Comparison of ENCODE assay signal across 8 mouse cellular contexts in genomic region chr2:93475040-93475439, GRCm38 (mm10). TPM values are rescaled to one million over a fixed set of nuclear protein-coding genes. Genes with fewer than 3 reads are reported as not detected.
DNase-seq lines count a peak whose midpoint lies in the region; ATAC-seq and TF ChIP-seq lines count a peak whose summit lies in the region.

No protein-coding gene starts in this region.

- H3K4me1 ChIP-seq in ES-E14 (ENCODE audit: control insufficient read depth in 2 of 2, insufficient read depth in 2 of 2, low read length in 2 of 2, poor library complexity in 1 of 2), result no peaks in the 10 kb centered on the region; a peak in 1 of 4 replicates
- peaks cover 6% of the 10 kb centered on the region for H3K4me1 ChIP-seq in forebrain, embryonic 12.5 days

- H3K9me3 ChIP-seq in ES-E14 (ENCODE audit: control insufficient read depth, insufficient read depth, low read depth, low read length), result no peaks in the 10 kb centered on the region
- H3K9me3 ChIP-seq in forebrain, embryonic 12.5 days, result no peaks in the 10 kb centered on the region

- ATAC-seq in forebrain, embryonic 12.5 days (ENCODE audit: low FRiP score), result peak; percentile 41; the same call in 1 of the 2 replicates

- peak; percentile 84 for DNase-seq in ES-E14 (ENCODE audit: low read depth, low spot score)
- DNase-seq in c-Kit-positive CD71-negative TER-119-negative erythroid progenitor cells, embryonic 14.5 days (ENCODE audit: low read depth), result peak; percentile 75
- DNase-seq in heart, postnatal 10 days, result peak; percentile 93 to 96
- DNase-seq in layer of hippocampus, adult 9-11 months, result peak; percentile 92
- peak; percentile 87 for DNase-seq in lung, postnatal 25 days (ENCODE audit: low spot score)
- peak; percentile 84 for DNase-seq in retina, postnatal 7 days (ENCODE audit: low read depth, low spot score)
- peak; percentile 87 for DNase-seq in thymus, postnatal 4 days

- intact Hi-C loops in heart, postnatal 10 days (cut with DNase I), result loop anchor here (1.0 to 10.0 kb wide), 4 partner anchors 184 to 530 kb away; no protein-coding TSS in a partner anchor

- H3K4me2 ChIP-seq in forebrain, embryonic 12.5 days, result no peak overlapping the region

- H3K27ac ChIP-seq in ES-E14 (ENCODE audit: insufficient read depth, low read depth, low read length, poor library complexity, severe bottlenecking), result no peak overlapping the region
- H3K27ac ChIP-seq in forebrain, embryonic 12.5 days, result no peak overlapping the region

- peaks cover 43% of the 10 kb centered on the region for H3K27me3 ChIP-seq in forebrain, embryonic 12.5 days

- H3K9ac ChIP-seq in ES-E14 (ENCODE audit: insufficient read depth, low read depth, low read length, poor library complexity, severe bottlenecking), result no peak overlapping the region
- H3K9ac ChIP-seq in forebrain, embryonic 12.5 days, result no peak overlapping the region

- no peaks in the 10 kb centered on the region for H3K36me3 ChIP-seq in ES-E14 (ENCODE audit: control insufficient read depth, insufficient read depth, low read length, poor library complexity, severe bottlenecking)
- H3K36me3 ChIP-seq in forebrain, embryonic 12.5 days (replicated peaks), result no peaks in the 10 kb centered on the region

- no peak overlapping the region for H3K4me3 ChIP-seq in ES-E14 (ENCODE audit: insufficient read depth in 1 of 2, low read depth in 1 of 2, low read length in 2 of 2, poor library complexity in 1 of 2, severe bottlenecking in 1 of 2)
- H3K4me3 ChIP-seq in forebrain, embryonic 12.5 days (replicated peaks), result no peak overlapping the region

- WGBS in forebrain, embryonic 12.5 days, result under 1% methylated on average over 11 of the region's 11 CpGs

- in situ Hi-C loops in ES-E14 (cut with MboI; ENCODE audit: low sequenced_read_pairs in 2 of 2, unreplicated experiment in 2 of 2), result loop anchor here (5.0 to 10.0 kb wide), 2 partner anchors 180 to 182 kb away; no protein-coding TSS in a partner anchor

TF ChIP-seq in ES-E14, 5 proteins besides CTCF, POLR2A, EP300 and RAD21:
- no peak for TF ChIP-seq ZNF384 (IDR thresholded peaks at IDR 0.05; ENCODE audit: low read depth, low read length)
- no peak for TF ChIP-seq MAFK (IDR thresholded peaks at IDR 0.05; ENCODE audit: insufficient read depth, low read depth, low read length)
- TF ChIP-seq ZC3H11A (IDR thresholded peaks at IDR 0.05; ENCODE audit: borderline replicate concordance, low read depth, low read length), result peak; percentile 87; the same call in 1 of the 2 replicates
- TF ChIP-seq CHD2 (IDR thresholded peaks at IDR 0.05; ENCODE audit: low read depth, low read length), result no peak
TF ChIP-seq in ES-E14: peak in this region for 1.

RNA-seq across cellular contexts. Expression of gene Cd82, which starts 12.1 kb away (rescaled TPM):
- 1.8 and 3.2 TPM in 2 replicates for total RNA-seq in ES-E14 (2012; rRNA removed)
- polyA plus RNA-seq in forebrain, embryonic 12.5 days (2016; fragmentation: Nextera tagmentation; extraction: Ambion mirVana), result 9.1 and 10.6 TPM in 2 replicates
- 10 to 100 TPM; 13.9 to 17.2 TPM for total RNA-seq in heart, postnatal 10 days (2021)
